Mouse (Mus musculus): ENCODE measurements at regions not wholly inside any gene's neighbourhood (a gene's known extent, or its start where the extent isn't known, plus 50 kb on each side); places are given as distances from the start of the nearest gene placed in this dataset.

GRCm38 (mm10) chr9:61830236-61830635 is 84.1 kb downstream of the Rplp1 start:
- H3K27ac ChIP-seq (replicated peaks; ENCODE audit: low read depth, low read length): no peak overlapping the region
- H3K4me3 ChIP-seq (ENCODE audit: insufficient read depth, low read depth, low read length): no peak overlapping the region

DNA sequence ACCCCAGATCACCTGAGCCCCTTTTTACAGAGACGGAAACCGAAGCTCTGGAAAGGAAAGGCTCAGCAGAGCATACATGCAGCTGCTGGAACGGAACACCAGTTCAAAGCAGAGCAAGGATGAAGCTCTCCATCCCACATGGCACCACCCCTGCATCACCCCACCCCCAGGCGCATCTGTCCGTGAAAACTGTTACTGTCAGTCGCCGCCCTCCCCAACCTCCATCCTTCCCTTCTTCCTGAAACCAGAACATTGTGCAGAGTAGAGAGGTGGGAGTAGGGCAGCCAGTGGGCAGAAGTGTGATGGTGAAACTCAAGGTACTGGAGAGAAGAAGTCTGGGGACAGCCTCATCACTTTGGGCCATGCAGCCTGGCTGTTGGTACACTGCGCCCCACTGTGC is 84.6 kb downstream of the Rplp1 start:
- no peak overlapping the region for H3K4me3 ChIP-seq (ENCODE audit: insufficient read depth, low read depth, low read length)
- H3K4me1 ChIP-seq (ENCODE audit: control insufficient read depth, insufficient read depth, insufficient read length, low read length): no peaks in the 10 kb centered on the region
- H3K27ac ChIP-seq (replicated peaks; ENCODE audit: low read depth, low read length): no peak overlapping the region

More at GRCm38 (mm10) chr9:61830236-61830635, 84.1 kb downstream of the Rplp1 start:
- H3K4me1 ChIP-seq (ENCODE audit: control insufficient read depth, insufficient read depth, insufficient read length, low read length): no peaks in the 10 kb centered on the region

DNA sequence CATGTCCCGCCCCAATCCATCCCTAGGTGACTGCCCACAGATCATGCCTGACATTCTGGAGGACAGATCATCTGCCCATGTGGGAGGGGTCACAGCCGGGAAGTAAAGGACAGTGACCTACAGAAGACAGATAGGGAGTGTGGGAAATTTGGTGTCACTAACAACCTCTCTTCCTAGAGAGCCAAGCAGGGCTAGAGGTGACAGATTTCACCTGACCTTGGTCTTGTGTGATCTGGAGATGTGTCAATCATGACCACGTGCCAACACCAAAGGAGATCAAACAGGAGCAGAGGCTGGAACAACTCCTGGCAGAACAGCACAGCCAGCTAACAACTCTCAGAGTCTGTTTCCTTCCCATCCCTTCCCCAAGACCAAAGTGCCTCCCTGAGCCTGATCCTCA is 85.0 kb downstream of the Rplp1 start:
- Histone ChIP-seq H3K4me1 (ENCODE audit: control insufficient read depth, insufficient read depth, insufficient read length, low read length) (no peaks in the 10 kb centered on the region), H3K4me3 (ENCODE audit: insufficient read depth, low read depth, low read length) (no peak overlapping the region), H3K27ac (replicated peaks; ENCODE audit: low read depth, low read length) (no peak overlapping the region)

GRCm38 (mm10) chr9:61827721-61828120 is 86.6 kb downstream of the Rplp1 start:
- Histone ChIP-seq H3K4me1 (ENCODE audit: control insufficient read depth, insufficient read depth, insufficient read length, low read length) (no peaks in the 10 kb centered on the region), H3K4me3 (ENCODE audit: insufficient read depth, low read depth, low read length) (no peak overlapping the region), H3K27ac (replicated peaks; ENCODE audit: low read depth, low read length) (no peak overlapping the region)

DNA sequence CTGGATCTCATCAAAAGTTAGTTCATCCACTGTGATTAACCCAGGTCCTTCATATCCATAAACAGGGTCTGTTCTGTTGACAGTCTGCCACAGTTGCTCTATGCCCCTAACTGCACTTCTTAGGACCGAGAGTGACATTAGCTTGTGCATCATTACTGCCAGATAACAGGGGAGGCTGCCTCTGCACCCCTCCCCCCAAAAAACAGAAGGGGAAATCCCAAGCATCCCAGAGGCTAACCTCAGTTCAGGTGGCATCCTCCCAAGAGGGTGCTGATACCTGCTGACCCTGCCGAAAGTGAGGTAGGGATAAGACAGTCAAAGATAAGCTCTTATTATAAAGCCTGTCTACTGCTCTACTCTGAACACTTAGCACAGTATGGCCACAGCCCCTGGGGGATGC is 87.3 kb downstream of the Rplp1 start:
- Histone ChIP-seq H3K4me3 (ENCODE audit: insufficient read depth, low read depth, low read length) (no peak overlapping the region), H3K27ac (replicated peaks; ENCODE audit: low read depth, low read length) (no peak overlapping the region)

DNA sequence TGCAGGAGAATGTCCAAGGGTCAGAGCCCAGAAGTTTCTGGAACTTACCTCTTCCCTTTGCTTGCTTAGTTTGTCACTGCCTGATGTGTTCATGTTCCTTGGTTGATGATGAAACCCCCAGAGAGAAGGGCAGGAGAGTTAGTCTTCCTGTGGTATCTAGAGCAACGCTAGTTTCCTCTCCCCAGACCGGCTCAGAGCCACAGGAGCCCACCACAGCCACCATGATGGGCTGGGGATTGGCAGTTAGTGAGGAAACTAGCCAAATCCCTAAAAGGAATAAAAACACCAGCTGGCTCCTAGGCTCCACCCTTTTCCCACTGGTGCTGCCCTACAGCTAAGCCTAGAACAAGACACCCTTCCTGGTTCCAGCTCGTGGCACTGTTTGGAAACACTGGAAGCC is 87.9 kb downstream of the Rplp1 start:
- H3K27ac ChIP-seq (replicated peaks; ENCODE audit: low read depth, low read length): no peak overlapping the region
- H3K4me3 ChIP-seq (ENCODE audit: insufficient read depth, low read depth, low read length): no peak overlapping the region
- H3K4me1 ChIP-seq (ENCODE audit: control insufficient read depth, insufficient read depth, insufficient read length, low read length): no peaks in the 10 kb centered on the region

More for the DNA sequence above, 87.3 kb downstream of the Rplp1 start:
- no peaks in the 10 kb centered on the region for H3K4me1 ChIP-seq (ENCODE audit: control insufficient read depth, insufficient read depth, insufficient read length, low read length)

- H3K4me3 ChIP-seq (ENCODE audit: insufficient read depth, low read depth, low read length): no peak overlapping the region
- no peaks in the 10 kb centered on the region for H3K4me1 ChIP-seq (ENCODE audit: control insufficient read depth, insufficient read depth, insufficient read length, low read length)
- no peak overlapping the region for H3K27ac ChIP-seq (replicated peaks; ENCODE audit: low read depth, low read length)
Observed at GRCm38 (mm10) chr9:61825804-61826203, 88.5 kb downstream of the Rplp1 start.

DNA sequence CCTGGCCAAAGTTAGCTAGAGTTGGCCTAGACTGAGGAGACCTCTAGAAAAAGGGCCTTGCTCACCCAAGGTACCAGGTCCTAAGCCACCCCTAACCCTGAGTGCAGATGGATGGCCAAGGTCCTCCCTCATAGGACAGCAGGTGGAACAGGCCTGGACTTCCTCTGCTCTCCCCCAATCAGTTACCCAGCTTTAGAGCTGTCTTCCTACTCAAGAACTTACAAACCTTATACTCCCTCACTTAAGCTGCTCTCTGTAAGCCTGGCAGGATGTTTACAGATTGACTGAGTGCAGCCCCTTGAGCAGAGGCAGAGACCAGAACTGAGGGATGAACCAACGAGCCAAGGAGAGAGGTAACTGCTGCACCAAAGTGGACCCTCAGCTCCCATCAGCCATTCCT is 94.5 kb downstream of the Rplp1 start:
- no peaks in the 10 kb centered on the region for H3K4me1 ChIP-seq (ENCODE audit: control insufficient read depth, insufficient read depth, insufficient read length, low read length)
- H3K27ac ChIP-seq (replicated peaks; ENCODE audit: low read depth, low read length): no peak overlapping the region
- H3K4me3 ChIP-seq (ENCODE audit: insufficient read depth, low read depth, low read length): no peak overlapping the region

- Histone ChIP-seq H3K4me1 (ENCODE audit: control insufficient read depth, insufficient read depth, insufficient read length, low read length) (no peaks in the 10 kb centered on the region), H3K27ac (replicated peaks; ENCODE audit: low read depth, low read length) (no peak overlapping the region), H3K4me3 (ENCODE audit: insufficient read depth, low read depth, low read length) (no peak overlapping the region)
Observed at GRCm38 (mm10) chr9:61816589-61817179, 97.7 kb downstream of the Rplp1 start.

DNA sequence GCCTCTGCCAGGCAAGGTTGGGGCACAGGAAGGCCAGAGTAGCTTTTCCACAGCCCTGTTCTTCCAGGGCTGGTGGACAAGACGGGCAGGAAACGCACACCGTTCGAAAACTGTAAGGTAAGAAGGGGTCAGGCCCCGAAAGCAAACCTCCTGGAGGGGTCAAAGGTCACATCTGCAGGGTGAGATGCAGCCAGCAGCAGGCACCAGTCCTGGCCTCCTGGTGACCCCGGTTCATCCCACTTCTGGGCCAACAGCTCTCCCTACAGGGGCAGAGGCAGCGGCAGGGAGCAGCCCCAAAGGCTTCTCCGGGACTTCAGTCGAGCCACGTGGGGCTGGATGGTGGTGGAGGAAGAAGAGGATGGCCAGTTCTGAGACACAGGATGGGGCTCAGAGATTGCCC is 98.3 kb downstream of the Rplp1 start:
- Histone ChIP-seq H3K27ac (replicated peaks; ENCODE audit: low read depth, low read length) (no peak overlapping the region), H3K4me3 (ENCODE audit: insufficient read depth, low read depth, low read length) (no peak overlapping the region)

DNA sequence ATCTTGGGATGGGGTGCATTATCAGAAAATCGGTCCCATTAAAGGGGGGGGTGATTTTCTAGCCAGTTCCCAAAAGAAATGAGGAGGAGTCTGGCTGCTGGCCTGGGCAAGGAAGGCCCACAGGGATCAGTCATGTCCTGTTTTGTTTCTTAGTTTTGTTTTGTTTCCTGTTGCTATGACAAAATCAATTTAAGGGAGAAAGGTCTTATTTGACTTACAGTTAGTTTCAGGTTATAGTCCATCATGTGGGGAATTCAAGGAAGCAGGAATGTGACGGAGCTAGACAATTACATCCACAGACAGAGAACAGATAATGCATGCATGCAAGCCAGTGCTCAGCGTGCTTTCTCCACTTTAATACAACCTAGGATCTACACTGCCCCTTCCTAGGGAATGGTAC is 101.1 kb downstream of the Rplp1 start:
- peaks cover 8% of the 10 kb centered on the region for H3K4me1 ChIP-seq (ENCODE audit: control insufficient read depth, insufficient read depth, insufficient read length, low read length)
- H3K27ac ChIP-seq (replicated peaks; ENCODE audit: low read depth, low read length): no peak overlapping the region
- no peak overlapping the region for H3K4me3 ChIP-seq (ENCODE audit: insufficient read depth, low read depth, low read length)

More for the DNA sequence above, 98.3 kb downstream of the Rplp1 start:
- H3K4me1 ChIP-seq (ENCODE audit: control insufficient read depth, insufficient read depth, insufficient read length, low read length): peaks cover 3% of the 10 kb centered on the region

- no peak overlapping the region for H3K27ac ChIP-seq (replicated peaks; ENCODE audit: low read depth, low read length)
- H3K4me3 ChIP-seq (ENCODE audit: insufficient read depth, low read depth, low read length): no peak overlapping the region
- peaks cover 16% of the 10 kb centered on the region for H3K4me1 ChIP-seq (ENCODE audit: control insufficient read depth, insufficient read depth, insufficient read length, low read length)
Observed at GRCm38 (mm10) chr9:61812315-61812714, 102.0 kb downstream of the Rplp1 start.

DNA sequence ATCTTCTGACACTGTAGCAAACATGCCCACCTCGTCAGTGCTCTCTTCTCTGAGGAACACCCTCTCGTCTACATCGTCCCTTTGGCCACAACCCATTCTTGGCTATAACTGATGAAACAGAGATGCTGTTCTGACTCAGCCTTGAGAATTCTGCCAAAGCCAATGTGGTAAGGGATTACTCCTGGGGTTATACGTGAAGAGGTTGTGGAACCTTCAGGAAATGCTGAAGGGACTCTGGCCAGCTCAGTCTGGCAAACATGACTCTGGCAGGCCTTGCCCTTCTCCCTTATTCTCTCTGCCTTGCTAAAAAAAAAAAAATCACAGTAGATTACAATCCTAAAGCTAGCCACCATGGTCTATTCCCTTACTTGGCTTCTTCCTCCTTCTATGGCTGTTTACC is 103.9 kb downstream of the Rplp1 start:
- no peak overlapping the region for H3K4me3 ChIP-seq (ENCODE audit: insufficient read depth, low read depth, low read length)
- peaks cover 20% of the 10 kb centered on the region for H3K4me1 ChIP-seq (ENCODE audit: control insufficient read depth, insufficient read depth, insufficient read length, low read length)
- H3K27ac ChIP-seq (replicated peaks; ENCODE audit: low read depth, low read length): peak overlapping the region; percentile 49

GRCm38 (mm10) chr9:61808351-61809225 is 105.8 kb downstream of the Rplp1 start:
- no peak overlapping the region for H3K4me3 ChIP-seq (ENCODE audit: insufficient read depth, low read depth, low read length)
- peak overlapping the region; percentile 14; the same call in 1 of the 2 replicates for H3K27ac ChIP-seq (replicated peaks; ENCODE audit: low read depth, low read length)
- peaks cover 20% of the 10 kb centered on the region for H3K4me1 ChIP-seq (ENCODE audit: control insufficient read depth, insufficient read depth, insufficient read length, low read length)

GRCm38 (mm10) chr9:61805971-61806370 is 108.4 kb downstream of the Rplp1 start:
- Histone ChIP-seq H3K4me1 (ENCODE audit: control insufficient read depth, insufficient read depth, insufficient read length, low read length) (peaks cover 17% of the 10 kb centered on the region), H3K27ac (replicated peaks; ENCODE audit: low read depth, low read length) (0 out of 2 replicates have a peak overlapping the region, but pooled peaks have one; percentile 3), H3K4me3 (ENCODE audit: insufficient read depth, low read depth, low read length) (no peak overlapping the region)

DNA sequence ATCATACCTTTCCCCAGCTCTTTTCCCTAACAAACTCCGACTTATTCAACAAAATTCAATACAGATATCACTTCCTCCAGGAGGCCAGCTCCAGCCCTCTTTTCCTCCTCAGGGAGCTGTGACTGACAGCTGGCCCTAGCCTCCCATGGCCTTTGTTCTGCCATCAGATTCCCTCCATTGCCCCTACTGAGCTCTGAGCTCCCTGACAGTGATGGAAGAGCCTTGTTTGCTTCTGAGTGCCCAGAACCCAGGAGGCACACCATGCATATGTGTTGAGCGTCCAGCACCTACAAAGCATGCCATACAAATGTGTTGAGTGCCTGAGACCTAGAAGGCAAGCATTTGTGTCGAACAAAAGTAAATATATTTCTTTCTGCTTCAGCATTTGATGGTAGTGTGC is 110.8 kb downstream of the Rplp1 start:
- H3K4me1 ChIP-seq (ENCODE audit: control insufficient read depth, insufficient read depth, insufficient read length, low read length): peaks cover 14% of the 10 kb centered on the region
- H3K27ac ChIP-seq (replicated peaks; ENCODE audit: low read depth, low read length): no peak overlapping the region
- no peak overlapping the region for H3K4me3 ChIP-seq (ENCODE audit: insufficient read depth, low read depth, low read length)
